Mouse (Mus musculus): ENCODE data around the gene Ostm1.

- TF ChIP-seq TCF3 (IDR thresholded peaks at IDR 0.05; ENCODE audit: insufficient read length, low read depth) = no peak
- no peak for TF ChIP-seq POLR2A (IDR thresholded peaks at IDR 0.05; ENCODE audit: insufficient read length, low read depth)
- no peak for TF ChIP-seq POLR2AphosphoS2 (IDR thresholded peaks at IDR 0.05; ENCODE audit: insufficient read length, low read depth)
Measured at GRCm38 (mm10) chr10:42689694-42690093, 106.1 kb downstream of the Ostm1 start.

All from myocyte (in vitro differentiated cells).